Mouse (Mus musculus): ENCODE measurements around the gene Osbpl10.

The Osbpl10 gene

DNA sequence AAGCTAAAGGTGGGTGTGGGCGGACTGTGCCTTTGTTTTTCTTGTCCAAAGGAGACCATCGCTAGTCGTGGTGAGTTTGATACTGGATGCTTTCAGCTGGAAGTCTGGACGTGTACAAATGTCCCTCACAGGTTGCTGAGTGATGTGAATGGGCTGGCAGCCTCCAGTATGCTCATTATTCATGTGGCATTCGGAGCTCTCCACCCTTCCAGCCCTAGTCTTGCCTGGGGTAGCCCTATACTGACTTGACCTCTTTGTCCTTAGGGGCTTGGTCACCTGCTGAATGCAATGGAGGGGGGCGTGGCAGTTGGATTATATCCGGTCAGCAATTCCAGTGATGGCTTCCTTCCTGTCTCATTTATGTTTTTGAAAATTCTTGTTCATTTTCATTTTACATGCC, 56.4 kb downstream of the Osbpl10 start:
- DNase-seq = no peak

DNA sequence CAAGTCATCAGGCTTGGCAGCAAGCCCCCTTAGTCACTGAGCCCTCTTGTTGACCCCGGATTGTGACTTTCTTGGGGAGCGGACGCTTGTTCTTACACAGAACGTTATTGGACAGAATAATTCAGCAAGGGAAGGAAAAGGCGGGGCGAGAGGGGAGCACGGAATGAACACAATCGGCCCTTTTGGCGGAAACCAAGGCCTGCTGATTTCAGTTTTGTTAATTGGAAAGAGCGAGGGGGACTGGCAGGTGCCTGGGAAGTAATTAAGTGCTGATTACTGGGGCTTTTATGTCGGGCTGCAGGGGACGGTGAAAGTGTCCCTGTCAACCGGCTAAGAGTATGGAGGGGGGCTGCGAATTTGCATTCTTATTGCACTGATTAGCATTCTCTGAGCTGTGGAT, 59.8 kb downstream of the Osbpl10 start:
- no peak for DNase-seq

DNA sequence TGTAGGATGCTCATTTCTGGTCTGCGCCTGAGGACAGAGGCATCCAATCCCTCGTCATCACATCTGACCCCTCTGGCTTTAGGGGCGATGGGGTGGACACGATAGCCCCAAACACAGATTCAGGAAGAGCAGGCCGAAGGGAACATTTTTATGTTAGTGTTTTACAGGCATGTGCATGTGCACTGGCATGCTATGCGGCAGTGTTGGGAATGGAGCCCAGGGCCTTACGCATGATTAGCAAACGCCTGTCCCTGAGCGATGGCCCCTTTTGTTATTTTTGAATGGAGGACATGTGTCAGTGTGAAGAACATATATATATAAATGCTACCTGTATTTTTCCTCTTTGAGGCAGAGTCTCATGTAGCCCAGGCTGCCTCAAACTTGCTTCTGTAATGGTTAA, 60.3 kb downstream of the Osbpl10 start:
- DNase-seq = no peak

DNA sequence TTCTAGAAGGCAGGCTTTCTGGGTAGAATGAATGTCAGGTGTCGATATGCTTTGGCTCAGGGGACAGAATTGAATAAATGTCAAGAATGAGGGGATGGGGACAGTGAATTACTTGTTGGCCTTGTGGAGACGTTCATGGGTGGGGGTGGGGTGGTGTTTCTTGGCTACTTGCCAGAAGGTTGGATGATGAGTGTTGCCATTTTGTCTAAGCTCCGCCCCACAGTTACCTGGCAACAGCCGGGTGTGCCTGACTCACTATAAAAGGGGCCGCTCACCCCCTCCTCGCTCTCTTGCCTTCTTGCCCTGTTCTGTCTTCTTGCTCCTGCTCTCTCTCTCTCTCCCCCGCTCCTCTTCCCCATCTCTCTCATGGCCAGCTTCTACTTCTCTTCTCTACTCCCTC, 60.9 kb downstream of the Osbpl10 start:
- no peak for DNase-seq

DNA sequence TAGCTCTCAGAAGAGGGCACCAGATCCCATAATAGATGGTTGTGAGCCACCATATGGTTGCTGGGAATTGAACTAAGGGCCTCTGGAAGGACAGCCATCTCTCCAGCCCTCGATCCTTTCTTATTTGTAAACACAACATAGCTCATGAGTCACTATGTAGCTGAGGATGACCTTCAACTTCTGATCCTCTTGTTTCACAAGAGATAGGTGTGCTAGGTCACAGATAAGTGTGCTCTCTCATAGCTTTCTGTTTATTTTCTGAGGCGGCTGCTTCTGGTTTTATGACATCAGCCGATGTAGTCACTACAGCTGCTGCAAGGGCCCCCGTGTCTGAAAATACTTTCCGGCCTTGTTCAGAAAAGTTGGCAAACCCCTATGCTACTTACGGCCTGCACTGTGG, 64.2 kb downstream of the Osbpl10 start:
- DNase-seq = no peak

DNA sequence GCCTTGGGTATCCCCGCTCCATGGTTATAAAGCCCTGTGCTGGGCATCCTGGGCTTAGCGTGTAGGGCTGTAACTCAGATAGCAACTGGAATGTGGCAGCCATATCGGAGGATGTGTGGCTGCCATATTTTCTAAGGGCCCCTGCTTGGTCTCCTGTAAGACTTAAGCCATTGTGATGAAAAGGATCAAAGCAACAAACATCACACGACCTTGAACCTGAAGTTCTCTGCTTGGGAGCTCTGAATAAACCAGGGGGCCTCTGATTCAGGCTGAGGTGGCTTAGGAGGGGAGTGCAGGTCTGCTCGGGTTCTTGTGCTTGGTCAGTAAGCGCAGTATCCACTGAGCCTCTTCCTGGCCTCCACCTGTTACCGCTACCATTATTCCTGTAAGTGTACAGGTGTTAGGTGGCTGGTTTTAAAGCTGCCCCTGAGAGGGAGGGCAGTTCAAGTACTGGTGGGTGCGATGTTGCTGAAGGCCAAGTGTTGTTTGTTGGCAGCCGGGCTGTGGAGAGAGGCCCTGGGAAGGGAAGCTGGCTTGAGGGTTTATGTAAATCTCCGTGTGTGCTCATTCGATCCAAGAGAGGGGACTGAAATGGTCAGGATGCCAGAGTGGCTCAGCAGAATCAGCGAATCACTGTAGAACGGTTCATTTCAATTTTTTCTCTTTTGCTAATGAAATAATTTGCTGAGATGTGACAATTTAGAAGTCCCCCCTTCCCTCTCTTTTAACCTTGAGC, 64.8 kb downstream of the Osbpl10 start:
- no peak for DNase-seq

DNA sequence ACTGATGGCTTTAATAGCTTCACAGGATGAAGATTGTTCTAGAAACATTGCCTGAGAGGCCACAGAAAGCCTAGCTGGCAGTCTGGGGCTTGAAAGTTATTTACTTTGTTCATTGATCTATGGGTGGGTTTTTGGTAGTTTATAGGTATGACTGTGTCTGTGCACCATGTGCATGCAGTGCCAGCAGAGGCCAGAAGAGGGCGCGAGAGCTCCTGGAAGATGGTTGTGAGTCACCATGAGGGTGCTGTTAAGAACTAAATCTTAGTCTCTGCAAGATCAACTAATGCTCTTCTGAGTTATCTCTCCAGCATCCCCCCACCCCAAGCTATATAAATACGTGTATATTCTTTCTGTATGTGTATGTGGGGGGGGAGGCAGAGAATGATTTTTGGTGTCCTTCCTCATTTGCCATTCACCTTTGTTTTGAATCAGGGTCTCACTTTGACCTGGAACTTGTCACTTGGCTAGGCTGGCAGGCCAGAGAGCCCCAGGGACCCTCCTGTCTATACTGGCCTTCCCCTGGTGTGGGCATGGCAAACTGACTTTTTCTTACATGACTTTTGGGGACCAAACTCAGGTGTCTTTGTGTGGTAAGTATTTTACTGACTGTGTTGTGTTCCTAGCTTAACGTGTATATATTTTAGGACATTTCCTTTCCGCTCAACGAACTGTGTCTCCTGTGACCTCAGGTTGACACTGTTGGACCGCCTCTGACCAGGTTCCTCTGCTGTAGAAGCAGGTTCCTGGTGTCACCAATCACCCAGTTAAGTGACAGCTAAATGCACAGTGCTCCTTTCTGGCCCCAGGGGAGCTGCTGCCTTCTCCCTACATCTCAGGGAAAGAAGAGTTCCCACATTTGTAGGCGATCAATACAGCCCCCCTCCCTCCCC, 65.8 kb downstream of the Osbpl10 start:
- DNase-seq = no peak

DNA sequence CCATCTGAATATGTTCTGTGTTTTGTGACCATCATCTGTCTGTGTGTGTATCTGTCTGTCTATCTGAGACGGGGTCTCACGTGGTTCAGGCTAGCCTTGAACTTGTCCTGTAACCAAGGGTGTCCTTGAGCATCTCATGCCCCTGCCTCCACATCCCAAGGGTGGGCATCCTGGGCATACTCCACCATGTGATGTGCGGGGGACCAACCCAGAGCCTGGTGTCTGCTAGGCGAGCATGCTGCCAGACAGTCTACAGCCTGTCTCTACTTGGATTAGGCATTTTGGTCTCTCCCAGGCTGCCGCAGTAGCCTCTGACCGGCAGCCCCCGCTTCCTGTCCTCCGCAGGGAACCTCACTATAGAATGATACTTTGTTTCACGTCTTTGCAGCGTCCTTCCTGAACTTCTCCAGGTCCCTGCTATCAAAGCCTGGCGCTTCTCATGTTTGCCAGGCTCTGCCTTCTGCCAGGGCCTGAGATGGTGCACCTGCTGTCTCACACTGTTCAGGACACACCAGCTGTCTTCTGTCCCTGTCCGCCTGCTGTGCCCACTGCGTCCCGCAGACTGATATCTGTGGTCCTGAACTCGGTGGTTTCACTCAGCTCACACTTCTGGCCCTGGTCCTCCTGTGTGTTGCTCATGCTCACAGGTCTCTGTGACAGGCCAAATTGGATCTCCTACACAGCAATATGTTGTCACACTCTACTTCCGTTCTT, 66.9 kb downstream of the Osbpl10 start:
- peak; percentile 31 for DNase-seq

DNA sequence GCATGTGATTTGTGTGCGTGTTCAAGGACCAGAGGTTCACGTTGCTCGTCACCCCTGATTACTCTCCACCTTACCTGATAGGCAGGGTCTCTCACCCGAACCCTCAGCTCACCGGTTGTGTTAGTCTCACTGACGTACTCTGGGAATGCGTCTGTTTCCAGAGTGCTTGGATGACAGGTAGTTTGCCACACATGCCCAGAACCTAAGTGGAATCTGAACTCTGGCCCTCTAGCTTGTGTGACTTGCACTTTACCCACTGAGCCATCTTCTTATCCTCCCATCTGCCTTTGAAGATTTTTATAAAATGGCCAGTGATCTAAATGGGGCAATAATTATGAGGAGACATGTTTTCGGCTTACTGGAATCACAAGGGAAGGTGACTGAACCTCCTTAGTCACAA, 68.3 kb downstream of the Osbpl10 start:
- DNase-seq = no peak

DNA sequence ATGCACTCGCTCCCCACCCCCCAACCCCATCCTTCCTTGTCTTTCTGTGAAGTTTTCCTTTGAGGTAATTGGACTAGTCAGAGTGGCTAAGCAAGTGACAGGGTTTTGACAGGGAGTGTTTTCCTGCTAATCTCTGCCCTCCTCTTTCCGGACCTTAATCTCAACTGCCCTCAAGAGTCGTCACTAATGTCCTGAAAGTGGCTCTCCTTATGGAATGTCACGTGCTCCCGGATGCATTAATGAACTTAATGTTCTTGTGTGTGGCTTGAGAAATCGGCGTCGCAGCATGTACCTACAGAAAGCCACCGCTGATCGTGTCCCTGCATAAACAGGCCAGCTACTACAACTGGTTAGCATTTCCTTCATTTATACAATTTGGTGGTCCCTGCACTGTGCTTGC, 70.0 kb downstream of the Osbpl10 start:
- DNase-seq = no peak

DNA sequence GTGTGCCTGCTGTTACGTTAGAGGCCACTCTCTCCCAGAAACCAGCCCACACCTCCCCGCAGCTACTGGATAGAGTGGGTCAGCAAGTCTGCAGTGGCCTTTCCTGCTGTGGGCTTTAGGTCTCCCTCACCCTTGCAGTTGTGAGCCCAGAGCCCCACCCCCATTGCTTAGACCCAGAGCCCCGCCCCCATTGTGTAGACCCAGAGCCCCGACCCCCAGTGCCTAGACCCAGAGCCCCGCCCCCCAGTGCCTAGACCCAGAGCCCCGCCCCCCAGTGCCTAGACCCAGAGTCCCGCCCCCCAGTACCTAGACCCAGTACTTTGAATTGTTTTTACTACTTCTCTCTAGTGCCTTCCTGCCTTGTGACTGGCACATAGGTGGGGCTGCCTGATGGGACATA, 70.5 kb downstream of the Osbpl10 start:
- no peak for DNase-seq

DNA sequence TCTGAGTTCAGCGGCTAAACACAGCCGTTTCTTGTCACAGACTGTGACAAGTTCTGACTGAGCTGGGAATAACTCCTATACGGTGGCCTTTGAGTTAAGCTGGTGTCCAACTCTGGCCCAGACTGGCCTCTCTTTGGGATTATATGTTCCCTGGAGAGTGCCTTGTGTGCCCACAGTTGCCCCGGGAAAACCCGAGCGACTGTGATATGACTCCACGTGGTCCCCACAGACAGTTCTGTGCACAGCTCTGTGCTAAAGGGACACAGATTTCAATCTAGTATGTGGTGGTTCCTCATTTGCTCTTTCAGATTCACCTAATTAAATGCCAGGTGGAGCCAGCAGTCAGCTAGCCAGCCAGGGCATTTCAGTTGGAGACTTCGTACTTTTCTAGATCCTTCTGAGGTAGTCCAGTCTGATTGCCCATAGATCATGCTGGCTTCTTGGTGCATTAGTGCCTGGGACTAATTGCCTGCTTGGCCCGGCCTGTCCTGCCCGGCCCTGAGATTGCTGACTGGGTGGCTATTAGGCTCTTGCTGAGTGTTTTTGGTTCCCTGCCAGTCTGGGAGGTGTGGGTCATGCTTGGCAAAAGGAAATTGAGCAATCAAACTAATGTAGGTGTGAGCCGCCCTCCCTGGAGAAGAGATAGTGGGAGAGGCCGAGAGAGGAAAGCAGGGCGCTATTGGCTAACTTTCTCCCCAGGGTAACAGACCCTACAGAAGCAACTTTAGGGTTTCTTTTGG, 71.8 kb downstream of the Osbpl10 start:
- DNase-seq = no peak

DNA sequence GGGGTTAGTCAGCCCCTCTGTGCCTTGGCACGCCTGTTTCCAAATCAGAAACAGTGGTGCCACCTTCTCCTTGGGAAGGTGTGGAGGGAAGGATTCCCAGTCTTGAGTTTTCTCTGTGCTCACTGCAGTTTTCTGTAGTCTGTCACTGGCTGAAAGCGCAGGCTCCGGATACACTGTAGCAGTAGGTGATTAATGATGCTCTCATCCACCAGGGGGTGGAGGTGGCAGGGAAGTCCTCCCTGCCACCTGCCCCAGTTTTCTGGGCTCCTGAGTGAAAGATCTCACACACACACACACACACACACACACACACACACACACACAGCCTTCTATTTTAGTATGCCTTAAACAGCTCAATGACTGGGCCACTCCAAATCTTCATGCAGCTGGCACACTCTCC, 73.6 kb downstream of the Osbpl10 start:
- DNase-seq = no peak

DNA sequence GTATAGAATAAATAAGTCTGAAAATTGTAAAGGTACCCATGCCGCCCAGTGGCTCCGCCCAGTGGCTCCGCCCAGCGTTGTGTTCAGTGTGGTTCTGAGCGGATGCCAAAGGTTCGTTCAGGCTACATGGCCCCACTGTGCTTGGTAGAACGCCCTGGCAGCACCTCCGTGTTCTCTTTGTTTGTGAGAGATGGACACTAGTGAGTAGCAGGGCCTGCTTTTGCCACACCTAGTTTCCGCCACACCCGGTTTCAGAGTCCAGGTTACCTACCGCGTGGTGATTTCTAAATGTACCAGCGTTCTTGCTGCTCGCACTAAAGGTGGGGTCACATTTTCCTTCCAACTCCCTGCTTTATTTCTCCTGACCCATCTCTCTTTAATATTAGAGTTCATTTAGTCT, 75.4 kb downstream of the Osbpl10 start:
- no peak for DNase-seq

DNA sequence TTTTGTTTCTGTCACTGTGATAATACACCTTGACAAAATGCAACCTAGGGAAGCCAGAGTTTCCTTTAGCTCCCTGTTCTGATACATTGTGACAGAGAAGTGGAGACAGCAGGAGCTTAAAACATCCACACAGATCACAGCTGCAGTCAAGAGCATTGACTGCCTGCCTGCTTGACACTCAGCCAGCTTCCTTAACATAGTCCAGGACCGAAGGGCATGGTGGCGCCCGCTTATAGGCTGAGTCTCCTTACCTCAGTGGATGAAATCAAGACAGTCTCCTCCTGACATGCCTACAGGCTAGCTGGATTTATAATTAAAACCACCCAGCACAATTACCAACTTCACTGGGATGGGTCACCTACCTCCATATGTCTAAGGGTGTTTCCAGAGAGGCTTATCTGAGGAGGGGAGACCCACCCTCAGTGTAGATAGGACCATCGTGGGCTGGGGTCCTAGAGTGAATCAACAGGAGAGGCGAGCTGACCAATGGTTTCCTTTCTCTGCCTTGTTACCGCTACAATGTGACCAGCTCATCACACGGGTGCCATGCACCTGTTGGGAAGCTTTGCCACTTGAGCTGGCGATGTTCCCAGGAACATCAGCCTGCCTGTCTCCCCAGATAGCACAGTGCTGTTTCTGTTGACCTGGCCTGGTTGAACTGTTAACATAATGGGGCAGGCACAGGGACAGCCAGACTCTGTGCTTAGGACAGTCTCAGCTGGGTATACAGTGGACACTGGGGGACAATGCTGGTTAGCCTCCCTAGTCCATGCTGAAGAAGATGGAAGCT, 76.9 kb downstream of the Osbpl10 start:
- DNase-seq = no peak

DNA sequence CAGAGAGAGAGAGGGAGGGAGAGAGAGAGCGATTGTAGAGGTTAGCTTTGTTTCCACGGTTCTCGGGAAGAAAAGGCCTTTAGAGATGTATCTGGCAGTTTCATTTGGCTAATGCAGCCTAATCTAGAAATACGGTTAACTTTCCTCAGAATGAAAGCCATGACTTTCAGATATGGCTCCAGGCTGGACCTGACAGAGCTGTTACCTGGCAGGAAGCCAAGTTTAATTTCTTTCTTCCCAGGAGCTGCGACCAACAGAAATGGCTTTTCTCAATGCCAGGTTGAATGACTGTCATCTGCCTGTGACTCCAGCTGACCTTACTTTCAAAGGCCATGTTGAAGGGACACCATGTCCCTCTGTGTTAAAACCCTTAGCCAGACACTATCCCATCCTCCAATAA, 80.4 kb downstream of the Osbpl10 start:
- no peak for DNase-seq

DNA sequence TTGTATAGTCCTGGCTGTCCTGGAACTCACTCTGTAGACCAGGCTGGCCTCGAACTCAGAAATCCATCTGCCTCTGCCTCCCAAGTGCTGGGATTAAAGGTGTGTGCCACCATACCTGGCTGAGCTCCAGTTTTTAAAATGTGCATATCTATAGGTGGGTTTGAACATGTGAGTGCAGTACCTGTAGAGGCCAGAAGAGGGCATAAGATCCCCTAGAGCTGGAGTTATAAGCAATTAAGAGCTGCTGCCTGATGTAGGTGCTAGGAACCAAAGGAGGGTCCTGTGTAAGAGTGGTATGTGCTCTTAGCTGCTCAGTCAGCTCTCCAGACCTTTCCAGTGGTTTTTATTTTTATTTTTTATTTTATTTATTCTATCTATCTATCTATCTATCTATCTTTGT, 86.5 kb downstream of the Osbpl10 start:
- DNase-seq = no peak

DNA sequence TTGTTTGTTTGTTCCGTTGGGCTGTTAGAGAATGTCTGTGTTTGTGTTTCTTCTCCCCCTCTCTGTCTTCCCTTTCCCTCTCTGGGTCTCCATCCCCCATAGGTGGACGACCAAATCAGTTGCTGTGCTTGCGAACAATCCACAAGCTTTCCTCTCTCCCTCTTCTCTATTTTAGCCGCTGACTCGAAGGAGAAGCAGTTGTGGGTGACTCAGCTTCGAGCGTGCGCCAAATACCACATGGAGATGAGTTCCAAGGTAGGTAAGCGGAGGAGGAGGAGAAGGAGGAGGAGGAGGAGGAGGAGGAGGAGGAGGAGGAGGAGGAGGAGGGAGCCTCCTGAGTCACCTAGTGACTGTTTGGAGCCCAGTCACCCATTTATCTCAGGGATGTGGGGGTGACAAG, 88.7 kb downstream of the Osbpl10 start:
- DNase-seq = no peak

DNA sequence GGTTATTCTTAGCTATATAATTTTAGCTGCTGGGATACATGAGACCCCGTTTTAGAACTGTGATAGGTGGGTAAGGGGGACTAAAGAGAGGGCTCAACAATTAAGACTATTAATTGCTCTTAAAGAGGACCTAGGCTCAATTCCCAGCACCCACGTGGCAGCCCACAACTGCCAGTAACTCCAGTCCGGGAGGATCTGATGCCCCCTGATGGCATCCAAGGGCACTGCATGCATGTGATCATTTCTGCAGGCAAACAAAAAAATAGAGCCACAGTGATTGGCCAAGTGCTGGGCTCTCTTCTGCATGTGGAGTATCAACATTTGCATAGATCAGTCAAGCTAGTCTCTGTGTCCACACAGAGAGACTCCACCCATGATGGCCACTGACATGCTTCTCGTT, 96.8 kb downstream of the Osbpl10 start:
- DNase-seq = no peak

DNA sequence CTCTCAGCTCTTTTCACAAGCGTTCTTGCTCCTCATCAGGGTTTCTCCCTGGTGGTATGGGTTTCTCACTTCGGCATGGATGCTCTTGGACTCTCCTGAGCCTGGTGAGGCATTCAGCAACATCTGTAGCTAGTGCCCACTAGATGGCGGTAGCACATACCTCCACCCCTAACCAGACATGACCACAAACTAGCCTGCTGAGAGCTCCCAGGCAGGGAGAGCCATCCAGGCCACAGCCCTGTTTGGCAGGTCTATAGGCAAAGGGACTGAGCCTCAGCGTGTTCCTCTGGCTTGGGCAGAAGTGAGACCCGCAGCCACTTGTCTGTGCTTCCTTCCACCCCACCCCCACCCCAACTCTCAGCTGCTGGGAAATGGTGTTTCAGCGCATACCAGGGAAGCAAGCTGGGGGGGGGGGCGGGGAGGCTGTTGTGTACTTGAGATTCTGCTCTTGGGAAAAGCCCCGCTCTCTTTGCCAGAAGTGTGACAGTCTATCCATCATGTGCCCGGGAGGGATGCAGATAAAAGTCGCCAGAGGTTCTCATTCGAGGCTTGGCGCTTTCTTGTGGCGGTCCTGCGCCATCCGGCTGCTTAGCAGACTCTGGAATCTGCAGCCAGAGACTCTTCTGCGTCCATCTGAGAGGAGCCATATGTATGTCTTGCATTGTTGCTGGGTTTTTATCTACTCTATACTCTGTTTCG, 110.1 kb downstream of the Osbpl10 start:
- DNase-seq = peak; percentile 51

DNA sequence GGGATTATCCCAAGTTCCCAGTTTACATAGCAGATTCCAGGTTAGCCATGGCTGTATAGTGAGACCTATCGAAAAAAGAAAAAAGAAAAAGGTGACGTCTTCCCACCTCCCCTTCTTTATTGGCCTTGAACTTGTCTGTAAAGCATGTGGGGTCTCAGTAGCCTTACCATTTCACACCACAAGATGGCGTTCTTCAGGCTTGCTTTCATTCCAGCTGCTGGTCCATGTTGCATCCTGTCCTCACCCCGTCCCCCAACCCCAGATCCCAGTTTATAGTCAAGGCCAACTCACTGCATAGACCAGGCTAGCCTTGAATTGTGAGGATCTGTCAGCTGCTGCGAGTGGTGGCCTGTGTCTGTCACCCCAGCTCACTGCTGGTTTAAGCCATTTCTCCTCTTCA, 111.3 kb downstream of the Osbpl10 start:
- DNase-seq = no peak

DNA sequence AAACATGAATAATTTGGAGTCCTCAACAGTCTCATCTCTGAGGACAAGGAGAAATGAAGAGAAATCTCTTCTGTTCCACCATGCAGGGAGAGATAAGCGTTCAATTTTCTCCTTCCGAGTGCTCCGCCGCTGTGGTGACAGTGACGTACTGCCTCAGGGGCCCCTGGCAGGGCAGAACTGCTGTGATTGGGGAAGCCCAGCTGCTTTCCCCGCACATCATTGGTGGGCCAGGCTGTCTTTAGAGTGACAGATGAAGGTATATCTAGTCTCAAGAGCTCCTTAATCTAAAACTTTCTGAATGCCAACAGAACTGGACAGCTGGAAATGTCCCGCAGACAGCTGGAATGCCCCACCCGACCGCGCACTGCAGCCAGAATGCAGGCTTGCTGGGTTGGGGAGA, 118.1 kb downstream of the Osbpl10 start:
- DNase-seq = no peak

Data from cerebellum, adult 8-10 months (tissue).